8 mouse cellular contexts compared by ENCODE assay signal in the genomic region with DNA sequence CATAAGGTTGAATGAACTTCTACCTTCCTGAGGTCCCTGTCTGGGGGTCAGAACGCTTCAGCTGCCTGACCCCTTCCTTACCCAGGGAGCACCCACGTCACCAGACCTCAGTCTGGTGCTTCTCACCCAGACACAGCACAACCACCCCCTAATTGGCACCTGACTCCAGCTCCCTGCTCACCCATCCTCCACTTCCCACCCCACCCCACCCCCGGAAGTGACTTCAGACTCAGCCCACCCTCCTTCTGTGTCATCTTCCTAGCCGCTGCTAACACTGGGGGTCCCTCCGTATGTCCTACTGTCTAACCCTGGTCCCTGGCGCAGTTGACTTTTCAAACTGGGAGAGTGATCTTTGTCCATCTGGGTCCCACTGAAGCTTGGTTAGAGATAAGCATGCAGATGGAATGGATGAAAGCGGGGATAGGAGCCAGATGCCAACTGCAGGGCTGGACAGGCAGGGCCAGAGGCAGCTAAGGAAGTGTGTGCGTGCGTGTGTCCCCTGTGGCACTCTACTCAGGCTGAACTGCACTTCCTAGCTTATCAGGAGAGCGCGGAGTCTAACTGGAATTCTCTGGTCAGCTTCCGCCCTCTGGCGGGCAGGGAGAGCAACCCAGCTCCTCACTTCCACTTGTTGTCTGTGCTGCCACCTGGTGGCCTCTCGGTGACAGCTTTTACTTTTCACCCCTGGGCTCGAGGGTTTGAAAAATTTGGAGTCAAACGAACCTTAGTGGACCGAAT. TPM values are rescaled to one million over a fixed set of nuclear protein-coding genes. Genes with fewer than 3 reads are reported as not detected.
A peak's percentile ranks its signal among the peaks of the same experiment; 100 is the strongest.
DNase-seq lines count a peak whose midpoint lies in the region; ATAC-seq and TF ChIP-seq lines count a peak whose summit lies in the region.

No protein-coding gene starts in this region.

- H3K4me1 ChIP-seq in embryonic facial prominence, embryonic 10.5 days = peaks cover 20% of the 10 kb centered on the region
- no peaks in the 10 kb centered on the region for H3K4me1 ChIP-seq in intestine, postnatal 0 days (replicated peaks; ENCODE audit: control insufficient read depth, insufficient read depth, low read length)
- no peaks in the 10 kb centered on the region for H3K4me1 ChIP-seq in midbrain, embryonic 11.5 days (ENCODE audit: control insufficient read depth, insufficient read depth, low read length)

- peak; percentile 94 for DNase-seq in adrenal gland, postnatal 14 days
- DNase-seq in embryonic facial prominence, embryonic 10.5 days (ENCODE audit: low spot score) = peak; percentile 92
- DNase-seq in left cerebral cortex, postnatal 36 days (ENCODE audit: low spot score in 2 of 2) = peak; percentile 88 to 91
- DNase-seq in midbrain, embryonic 11.5 days (ENCODE audit: low spot score, missing footprints) = peak; percentile 99
- peak; percentile 95 for DNase-seq in right cerebral cortex, postnatal 4 days
- DNase-seq in yolk sac, embryonic 10.5 days (ENCODE audit: low spot score) = peak; percentile 86

- H3K9me3 ChIP-seq in embryonic facial prominence, embryonic 10.5 days = no peaks in the 10 kb centered on the region
- no peaks in the 10 kb centered on the region for H3K9me3 ChIP-seq in intestine, postnatal 0 days (ENCODE audit: control insufficient read depth)
- H3K9me3 ChIP-seq in midbrain, embryonic 11.5 days (ENCODE audit: control insufficient read depth, low read length) = no peaks in the 10 kb centered on the region

- peak; percentile 100 for TF ChIP-seq CTCF in intestine, postnatal 0 days (IDR thresholded peaks at IDR 0.05; ENCODE audit: low read depth)

- peak; percentile 97 for ATAC-seq in granulocyte monocyte progenitor cell, adult 5-6 weeks (replicated peaks; ENCODE audit: poor library complexity, severe bottlenecking)
- peak; percentile 80 for ATAC-seq in intestine, postnatal 0 days
- ATAC-seq in midbrain, embryonic 11.5 days (ENCODE audit: low FRiP score) = peak; percentile 92

- H3K4me3 ChIP-seq in embryonic facial prominence, embryonic 10.5 days = peak overlapping the region; percentile 25
- no peak overlapping the region for H3K4me3 ChIP-seq in intestine, postnatal 0 days (ENCODE audit: low read depth, low read length)
- H3K4me3 ChIP-seq in midbrain, embryonic 11.5 days (ENCODE audit: low read depth, low read length) = no peak overlapping the region

- intact Hi-C loops in left cerebral cortex, postnatal 36 days (cut with DNase I) = loop anchor here (1.0 kb wide), 1 partner anchor 55 kb away; no protein-coding TSS in a partner anchor

- peak overlapping the region; percentile 50 for H3K4me2 ChIP-seq in intestine, postnatal 0 days (replicated peaks; ENCODE audit: low read depth)
- H3K4me2 ChIP-seq in midbrain, embryonic 11.5 days = peak overlapping the region; percentile 26

- H3K36me3 ChIP-seq in embryonic facial prominence, embryonic 10.5 days (replicated peaks) = no peaks in the 10 kb centered on the region
- no peaks in the 10 kb centered on the region for H3K36me3 ChIP-seq in intestine, postnatal 0 days (ENCODE audit: control insufficient read depth, insufficient read depth)
- H3K36me3 ChIP-seq in midbrain, embryonic 11.5 days (ENCODE audit: control insufficient read depth, insufficient read depth, low read length) = no peaks in the 10 kb centered on the region

- 0 out of 2 replicates have a peak, but pooled peaks cover 5% of the 10 kb centered on the region for H3K27me3 ChIP-seq in embryonic facial prominence, embryonic 10.5 days (replicated peaks; ENCODE audit: low read depth, poor library complexity, severe bottlenecking)
- H3K27me3 ChIP-seq in intestine, postnatal 0 days (replicated peaks; ENCODE audit: control insufficient read depth, insufficient read depth, low read length) = no peaks in the 10 kb centered on the region
- no peaks in the 10 kb centered on the region for H3K27me3 ChIP-seq in midbrain, embryonic 11.5 days (ENCODE audit: control insufficient read depth, insufficient read depth, low read length)

- H3K9ac ChIP-seq in intestine, postnatal 0 days (ENCODE audit: low read depth, low read length) = no peak overlapping the region
- peak overlapping the region; percentile 24; the same call in 1 of the 2 replicates for H3K9ac ChIP-seq in midbrain, embryonic 11.5 days (ENCODE audit: low read length)

- WGBS in embryonic facial prominence, embryonic 10.5 days = 19% methylated on average over 17 of the region's 17 CpGs
- WGBS in intestine, postnatal 0 days = 14% methylated on average over 17 of the region's 17 CpGs
- WGBS in midbrain, embryonic 11.5 days = 16% methylated on average over 17 of the region's 17 CpGs

- H3K27ac ChIP-seq in embryonic facial prominence, embryonic 10.5 days (replicated peaks) = peak overlapping the region; percentile 2
- H3K27ac ChIP-seq in intestine, postnatal 0 days (ENCODE audit: low read depth, low read length) = no peak overlapping the region
- no peak overlapping the region for H3K27ac ChIP-seq in midbrain, embryonic 11.5 days (ENCODE audit: low read depth, low read length)

RNA-seq across cellular contexts. Expression of a gene that starts 31.3 kb away (rescaled TPM):
- 48.8 and 110 TPM in 2 replicates for total RNA-seq in adrenal gland, postnatal 14 days (2021)
- 10.2 TPM in 2 replicates for polyA plus RNA-seq in embryonic facial prominence, embryonic 10.5 days (2016; fragmentation: Nextera tagmentation; extraction: Ambion mirVana)
- total RNA-seq in granulocyte monocyte progenitor cell, adult 5-6 weeks (2014; fragmentation: Nextera tagmentation) = 19.6 and 22.2 TPM in 2 replicates
- total RNA-seq in granulocyte monocyte progenitor cell, adult 5-6 weeks (2017) = 8.7 and 14.4 TPM in 2 replicates
- polyA plus RNA-seq in intestine, postnatal 0 days (2015; fragmentation: Nextera tagmentation; extraction: Ambion mirVana) = 6.5 and 7.9 TPM in 2 replicates
- total RNA-seq in left cerebral cortex, postnatal 36 days (2021) = 100 to 1,000 TPM in 1 of 2 experiments, 10 to 100 TPM in 1; 83.0 to 106 TPM
- polyA plus RNA-seq in midbrain, embryonic 11.5 days (2014; fragmentation: Nextera tagmentation; extraction: Ambion mirVana) = 25.0 and 27.1 TPM in 2 replicates

RNA-seq across cellular contexts. Expression of a gene that starts 37.5 kb away (rescaled TPM):
- not detected in 2 replicates for total RNA-seq in adrenal gland, postnatal 14 days (2021)
- polyA plus RNA-seq in embryonic facial prominence, embryonic 10.5 days (2016; fragmentation: Nextera tagmentation; extraction: Ambion mirVana) = not detected in 2 replicates
- not detected in 2 replicates for total RNA-seq in granulocyte monocyte progenitor cell, adult 5-6 weeks (2014; fragmentation: Nextera tagmentation)
- not detected in 2 replicates for total RNA-seq in granulocyte monocyte progenitor cell, adult 5-6 weeks (2017)
- not detected in 2 replicates for polyA plus RNA-seq in intestine, postnatal 0 days (2015; fragmentation: Nextera tagmentation; extraction: Ambion mirVana)
- not detected for total RNA-seq in left cerebral cortex, postnatal 36 days (2021)
- polyA plus RNA-seq in midbrain, embryonic 11.5 days (2014; fragmentation: Nextera tagmentation; extraction: Ambion mirVana) = not detected in 2 replicates
